Comparison of ENCODE assay signal across 9 mouse cellular contexts in genomic region chr14:102810121-102810921, GRCm38 (mm10).
A peak's percentile ranks its signal among the peaks of the same experiment; 100 is the strongest.
DNase-seq lines count a peak whose midpoint lies in the region; ATAC-seq lines count a peak whose summit lies in the region.
"Had no signal": no experiment of that assay in that cellular context is flagged by ENCODE, and none has a peak within 500 bp of the region (broad histone marks: within the 10 kb centered on the region; RNA-seq: fewer than 3 reads in every experiment).

No protein-coding gene starts in this region.

- no peaks in the 10 kb centered on the region for H3K9me3 ChIP-seq in intestine, embryonic 16.5 days (ENCODE audit: control insufficient read depth, low read length)
- no peaks in the 10 kb centered on the region for H3K9me3 ChIP-seq in intestine, embryonic 15.5 days

- no peaks in the 10 kb centered on the region for H3K27me3 ChIP-seq in intestine, embryonic 16.5 days (replicated peaks; ENCODE audit: control insufficient read depth, insufficient read depth, low read length)
- H3K27me3 ChIP-seq in intestine, embryonic 15.5 days (replicated peaks): no peaks in the 10 kb centered on the region

- peaks cover 4% of the 10 kb centered on the region for H3K4me1 ChIP-seq in intestine, embryonic 16.5 days (ENCODE audit: control insufficient read depth, insufficient read depth, low read length)
- 0 out of 2 replicates have a peak, but pooled peaks cover 2% of the 10 kb centered on the region for H3K4me1 ChIP-seq in intestine, embryonic 15.5 days (replicated peaks)

- no peak overlapping the region for H3K4me3 ChIP-seq in intestine, embryonic 16.5 days (ENCODE audit: low read length)
- H3K4me3 ChIP-seq in intestine, embryonic 15.5 days (replicated peaks): no peak overlapping the region

- no peak overlapping the region for H3K27ac ChIP-seq in intestine, embryonic 16.5 days (ENCODE audit: low read length)
- no peak overlapping the region for H3K27ac ChIP-seq in intestine, embryonic 15.5 days

- DNase-seq in gastrocnemius, adult 8-10 months (ENCODE audit: low spot score in 2 of 2): peak; percentile 14 to 31
- DNase-seq in kidney, postnatal 10 days: peak; percentile 59
- DNase-seq in yolk sac, embryonic 10.5 days (ENCODE audit: low spot score): peak; percentile 4
- DNase-seq in MN1 (ENCODE audit: low spot score): no peak
- no peak for DNase-seq in cerebellum, postnatal 4 days (ENCODE audit: low spot score in 2 of 2)

- ATAC-seq in intestine, embryonic 16.5 days: peak; percentile 28; the same call in 1 of the 2 replicates
- ATAC-seq in intestine, embryonic 15.5 days: no peak
- peak; percentile 66 for ATAC-seq in megakaryocyte, adult 5-6 weeks (ENCODE audit: poor library complexity, severe bottlenecking)

- 59% methylated on average over 7 of the region's 7 CpGs for WGBS in intestine, embryonic 16.5 days
- 50% methylated on average over 7 of the region's 7 CpGs for WGBS in intestine, embryonic 15.5 days

- H3K36me3 ChIP-seq in intestine, embryonic 16.5 days (ENCODE audit: control insufficient read depth, insufficient read depth, low read length): no peaks in the 10 kb centered on the region
- no peaks in the 10 kb centered on the region for H3K36me3 ChIP-seq in intestine, embryonic 15.5 days
- H3K36me3 ChIP-seq: G1E had no signal

- H3K4me2 ChIP-seq in intestine, embryonic 16.5 days (ENCODE audit: low read depth, low read length): no peak overlapping the region
- H3K4me2 ChIP-seq in intestine, embryonic 15.5 days (replicated peaks): no peak overlapping the region

- no peak overlapping the region for H3K9ac ChIP-seq in intestine, embryonic 16.5 days (ENCODE audit: low read depth, low read length)
- H3K9ac ChIP-seq in intestine, embryonic 15.5 days: no peak overlapping the region

Comparison
In these comparisons a context has a peak if more than half of its experiments do, and no peak if none do; other contexts are left out.
1. DNase-seq: peak in gastrocnemius, adult 8-10 months (2 of 2), kidney, postnatal 10 days (single experiment) and yolk sac, embryonic 10.5 days (single experiment); none in MN1 (single experiment) and cerebellum, postnatal 4 days (0 of 2).